Mouse (Mus musculus): ENCODE data around the gene Txndc5. TPM values are rescaled to one million over a fixed set of nuclear protein-coding genes. Genes with fewer than 3 reads are reported as not detected.
A peak's percentile ranks its signal among the peaks of the same experiment; 100 is the strongest.

Txndc5 gene
- polyA plus RNA-seq (2012; rRNA removed): 194 and 235 TPM in 2 replicates

DNA sequence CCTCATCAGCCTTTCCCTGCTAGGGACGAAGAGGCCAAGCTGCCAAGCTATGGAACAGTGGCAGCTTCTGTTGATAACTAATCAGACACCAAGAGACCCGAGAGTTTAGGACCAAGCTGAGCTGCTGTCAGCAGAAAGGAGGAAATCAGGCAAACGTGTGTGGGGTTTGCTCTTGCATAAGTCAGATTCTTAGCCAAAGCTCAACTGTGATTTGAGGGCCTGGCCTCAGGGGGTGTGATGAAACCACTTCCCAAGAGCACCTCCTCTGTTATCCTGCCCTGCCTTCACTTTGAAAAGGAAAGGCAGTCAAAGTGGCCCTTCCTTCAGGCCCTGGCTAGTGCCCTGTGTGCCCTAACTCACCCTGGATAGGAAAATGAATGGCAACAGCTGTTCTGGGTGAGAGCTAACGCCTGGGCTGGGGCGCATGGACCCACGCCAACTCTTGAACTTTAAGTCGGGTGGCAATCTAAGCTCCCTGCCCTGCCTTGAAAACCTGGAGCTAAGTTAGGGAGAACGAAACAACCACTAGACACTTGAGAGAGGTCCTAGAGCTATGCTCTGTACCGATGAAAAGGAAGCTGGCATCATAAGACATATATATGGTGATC, at the start of gene Txndc5:
Gene Txndc5 (minus strand): TSS at position 138 of the 608 bp plus-strand sequence.
- no peak for DNase-seq (ENCODE audit: low read depth, low spot score)
- WGBS: 27% methylated on average over 9 of the region's 9 CpGs

- 45% methylated on average over 3 of the region's 3 CpGs for WGBS
- no peak for DNase-seq (ENCODE audit: low read depth, low spot score)
Measured at GRCm38 (mm10) chr13:38574668-38575067, 46.0 kb upstream of the Txndc5 start.

- no peak for DNase-seq (ENCODE audit: low read depth, low spot score)
- 88% methylated on average over 1 of the region's 1 CpGs for WGBS
Measured at GRCm38 (mm10) chr13:38573281-38573680, 44.7 kb upstream of the Txndc5 start.

DNA sequence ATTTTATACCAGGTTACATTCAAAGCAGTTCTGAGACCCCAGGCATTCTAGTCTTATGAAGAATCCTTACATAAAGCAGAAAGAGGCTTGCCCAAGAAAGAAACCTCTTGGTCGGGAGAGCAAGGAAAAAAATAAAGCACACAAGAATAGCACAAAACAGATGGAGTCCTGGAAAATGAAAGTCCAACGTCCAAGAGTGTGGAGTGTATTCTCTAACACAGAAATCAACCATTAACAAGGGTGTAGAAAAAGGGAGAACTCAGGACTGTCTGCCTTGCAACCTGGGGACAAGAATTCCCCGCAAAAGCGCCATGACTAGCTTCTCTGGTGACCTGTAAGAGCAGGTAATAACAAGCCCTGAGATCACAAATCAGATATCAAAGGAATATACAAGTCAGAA, 36.6 kb upstream of the Txndc5 start:
- DNase-seq (ENCODE audit: low read depth, low spot score): no peak
- WGBS: 57% methylated on average over 4 of the region's 4 CpGs

DNA sequence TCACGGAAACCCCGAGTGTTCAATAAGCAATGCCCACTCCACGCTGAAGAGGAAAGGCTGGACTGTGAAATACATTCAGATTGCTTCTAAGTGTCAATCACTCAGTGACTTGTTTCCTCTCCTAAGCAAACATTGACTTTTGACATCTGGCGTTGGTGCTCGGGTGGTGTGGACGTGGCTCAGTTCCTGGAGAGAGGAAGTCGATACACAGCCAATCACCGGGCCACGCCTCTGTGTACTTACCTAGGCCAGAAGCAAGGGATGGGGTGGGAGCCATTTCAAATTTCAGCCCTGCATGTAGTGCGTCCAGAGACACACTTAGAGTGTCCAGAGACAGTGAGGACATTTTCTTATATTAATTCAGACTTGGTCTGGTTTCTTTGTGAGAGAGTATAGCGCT, 26.0 kb upstream of the Txndc5 start:
- peak; percentile 82 for DNase-seq (ENCODE audit: low read depth, low spot score)
- 31% methylated on average over 11 of the region's 11 CpGs for WGBS

DNA sequence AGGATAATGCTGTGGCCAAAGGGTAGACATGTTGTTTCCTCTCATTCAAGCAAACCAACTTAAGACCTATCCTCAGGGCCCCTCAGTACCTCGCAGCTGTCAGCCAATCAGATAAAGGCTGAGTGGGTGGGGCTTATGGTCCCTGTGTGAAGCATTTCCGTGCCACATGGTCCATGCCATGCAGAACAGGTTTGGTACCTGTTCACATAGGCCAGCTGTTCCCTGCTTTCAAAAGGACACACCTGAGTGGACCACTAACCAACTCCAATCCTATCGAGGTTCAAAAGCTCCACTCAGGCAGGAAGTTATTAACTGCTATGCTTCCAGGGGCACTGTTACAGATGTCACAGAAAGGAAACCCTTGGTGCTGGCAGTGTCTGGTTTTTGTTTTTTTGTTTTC, 25.6 kb upstream of the Txndc5 start:
- 21% methylated on average over 3 of the region's 3 CpGs for WGBS
- no peak for DNase-seq (ENCODE audit: low read depth, low spot score)

DNA sequence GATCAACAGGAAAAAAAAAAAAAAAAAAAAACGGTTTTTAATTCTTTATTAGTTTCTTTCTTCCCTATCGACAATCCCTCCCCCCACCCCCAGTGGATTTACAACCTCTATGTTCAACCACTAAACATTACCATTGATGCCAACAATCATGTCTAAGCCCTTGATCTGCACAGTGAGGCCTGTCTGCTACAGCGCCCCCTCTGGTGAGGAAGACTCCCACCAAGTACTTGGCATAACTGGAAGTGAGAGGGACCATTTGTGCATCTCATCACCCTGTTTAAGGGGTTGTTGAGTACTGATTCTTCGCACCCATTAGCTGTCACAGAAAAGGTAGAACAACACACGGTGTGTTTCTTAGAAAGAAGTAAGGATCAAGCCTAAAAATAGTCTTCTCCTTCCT, 20.1 kb upstream of the Txndc5 start:
- DNase-seq (ENCODE audit: low read depth, low spot score): no peak
- 82% methylated on average over 5 of the region's 5 CpGs for WGBS

GRCm38 (mm10) chr13:38547717-38548116, 19.1 kb upstream of the Txndc5 start:
- WGBS: 83% methylated on average over 5 of the region's 5 CpGs
- no peak for DNase-seq (ENCODE audit: low read depth, low spot score)

- no peak for DNase-seq (ENCODE audit: low read depth, low spot score)
- WGBS: 42% methylated on average over 4 of the region's 4 CpGs
Measured at GRCm38 (mm10) chr13:38546754-38547153, 18.1 kb upstream of the Txndc5 start.

DNA sequence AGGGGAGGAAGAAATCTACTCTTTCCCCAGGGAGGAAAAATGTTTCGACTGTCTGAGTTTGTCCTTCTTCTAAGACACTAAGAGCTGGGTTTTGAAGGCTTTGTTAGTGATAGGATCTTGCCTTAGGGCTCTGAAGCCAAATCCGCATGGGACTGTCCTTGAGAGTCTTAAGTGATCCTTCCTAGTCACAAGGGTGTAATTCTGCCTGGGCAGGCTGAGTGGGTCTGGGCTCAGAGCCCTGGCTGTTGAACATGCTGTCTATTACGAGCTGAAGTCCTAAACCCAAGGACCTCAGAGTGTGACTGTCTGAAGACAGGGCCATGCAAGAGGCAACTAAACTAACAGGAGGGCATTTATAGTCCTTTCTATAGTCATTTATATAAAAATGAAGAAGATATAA, 16.8 kb upstream of the Txndc5 start:
- 70% methylated on average over 3 of the region's 3 CpGs for WGBS
- no peak for DNase-seq (ENCODE audit: low read depth, low spot score)

DNA sequence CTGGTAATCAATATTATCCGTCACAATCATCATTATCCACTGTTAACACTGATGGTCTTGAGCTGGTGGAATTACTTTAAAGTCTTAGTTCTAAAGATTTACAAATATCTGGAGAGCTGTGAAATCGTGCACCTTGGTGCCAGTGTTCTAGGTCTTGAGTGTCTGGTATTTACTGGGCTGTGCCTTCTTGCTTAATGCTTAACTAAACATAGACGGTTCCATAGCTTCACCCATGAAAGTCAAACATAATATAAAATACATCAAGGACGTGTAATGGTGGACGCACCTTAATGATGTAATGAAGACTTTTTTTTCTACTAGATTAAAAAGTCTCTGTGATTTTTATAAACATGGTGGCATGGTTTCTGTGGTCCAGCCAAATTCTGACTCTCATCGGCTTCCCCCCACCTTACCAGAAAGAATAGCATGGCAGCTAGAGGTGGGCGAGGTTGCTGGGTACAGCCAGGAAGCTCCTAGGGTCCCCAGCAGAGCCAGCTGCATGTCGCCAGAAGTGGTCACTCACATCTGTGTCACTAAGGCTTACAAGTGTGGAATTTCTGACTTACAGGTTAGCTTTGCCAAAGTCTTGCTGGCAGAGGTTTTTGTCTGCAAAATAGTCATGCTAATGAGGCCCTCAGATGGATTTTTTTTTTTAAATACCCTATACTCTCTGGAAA, 16.3 kb upstream of the Txndc5 start:
- WGBS: 45% methylated on average over 8 of the region's 8 CpGs
- DNase-seq (ENCODE audit: low read depth, low spot score): no peak

DNA sequence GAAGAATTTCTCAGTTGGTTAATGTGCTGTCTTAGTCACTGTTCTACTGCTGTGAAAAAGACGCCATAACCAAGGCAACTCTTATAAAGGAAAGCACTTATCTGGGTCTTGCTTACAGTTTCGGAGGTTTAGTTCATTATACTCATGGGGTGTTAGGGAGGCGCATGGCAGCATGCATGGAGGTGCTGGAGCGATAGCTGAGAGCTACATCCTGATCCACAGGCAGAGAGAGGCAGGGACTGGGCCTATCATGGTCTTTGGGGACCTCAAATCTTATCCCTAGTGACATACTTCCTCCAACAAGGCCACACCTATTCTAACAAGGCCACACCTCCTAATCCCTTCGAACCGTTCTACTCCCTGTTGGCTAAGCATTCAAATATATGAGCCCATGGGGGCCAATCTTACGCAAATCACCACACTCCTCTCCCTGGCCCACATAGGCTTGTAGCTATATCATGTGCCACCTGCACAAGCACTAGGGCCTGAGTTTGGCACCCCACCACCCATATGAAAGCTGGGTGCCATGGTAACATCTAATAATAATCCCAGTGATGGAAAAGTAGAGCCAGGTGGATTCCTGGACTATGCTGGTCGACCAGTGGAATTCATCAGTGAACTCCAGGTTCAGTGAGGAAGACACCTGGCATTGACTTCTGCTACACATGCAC, 15.0 kb upstream of the Txndc5 start:
- 91% methylated on average over 8 of the region's 8 CpGs for WGBS
- no peak for DNase-seq (ENCODE audit: low read depth, low spot score)

DNA sequence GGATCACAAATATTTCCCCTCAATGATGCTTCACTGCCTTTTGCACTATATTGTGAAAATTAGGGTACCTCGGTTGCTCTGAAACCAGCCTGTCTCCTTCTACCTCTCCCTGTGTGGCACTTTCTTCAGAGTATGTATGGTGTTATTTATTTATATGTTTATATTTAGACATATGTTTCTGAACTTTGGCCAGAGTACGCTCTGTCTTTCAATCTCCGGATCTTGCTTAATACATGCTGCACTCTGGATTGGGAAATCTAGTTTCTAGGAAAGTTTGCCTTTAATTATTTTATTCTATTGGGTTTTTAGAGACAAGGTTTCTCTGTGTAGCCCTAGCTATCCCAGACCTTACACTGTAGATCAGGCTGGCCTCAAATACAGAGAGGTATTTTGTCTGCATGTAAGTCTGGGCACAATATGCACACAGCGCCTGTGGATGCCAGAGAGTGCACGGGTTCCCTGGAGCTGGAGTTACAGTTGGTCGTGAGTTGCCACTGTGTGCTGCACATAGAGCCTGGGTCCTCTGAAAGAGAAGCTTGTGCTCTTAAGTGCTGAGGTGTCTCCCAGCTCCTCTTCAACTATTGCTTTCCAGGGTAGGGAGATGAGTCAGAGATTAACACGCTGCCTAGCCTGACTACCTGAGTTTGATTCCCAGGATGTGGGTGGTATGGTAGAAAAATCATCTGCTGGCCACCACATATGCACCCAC, 10.7 kb upstream of the Txndc5 start:
- 80% methylated on average over 7 of the region's 7 CpGs for WGBS
- DNase-seq (ENCODE audit: low read depth, low spot score): no peak

DNA sequence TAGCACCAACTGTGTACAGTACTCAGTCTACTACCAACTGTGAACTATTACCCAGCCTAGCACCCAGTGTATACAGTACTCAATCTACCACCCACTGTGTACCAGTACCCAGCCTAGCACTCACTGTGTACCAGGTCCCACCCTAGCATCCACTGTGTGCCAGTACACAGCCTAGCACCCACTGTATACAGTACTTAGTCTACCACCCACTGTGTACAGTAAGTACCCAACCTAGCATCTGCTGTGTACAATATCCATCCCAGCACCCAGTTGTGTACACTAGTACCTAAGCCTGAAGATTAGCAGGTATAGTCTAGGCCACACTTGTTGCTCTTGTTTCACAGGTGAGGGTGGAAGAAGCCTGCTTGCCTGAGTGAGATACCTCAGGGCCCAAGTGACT, 8.9 kb upstream of the Txndc5 start:
- no peak for DNase-seq (ENCODE audit: low read depth, low spot score)

DNA sequence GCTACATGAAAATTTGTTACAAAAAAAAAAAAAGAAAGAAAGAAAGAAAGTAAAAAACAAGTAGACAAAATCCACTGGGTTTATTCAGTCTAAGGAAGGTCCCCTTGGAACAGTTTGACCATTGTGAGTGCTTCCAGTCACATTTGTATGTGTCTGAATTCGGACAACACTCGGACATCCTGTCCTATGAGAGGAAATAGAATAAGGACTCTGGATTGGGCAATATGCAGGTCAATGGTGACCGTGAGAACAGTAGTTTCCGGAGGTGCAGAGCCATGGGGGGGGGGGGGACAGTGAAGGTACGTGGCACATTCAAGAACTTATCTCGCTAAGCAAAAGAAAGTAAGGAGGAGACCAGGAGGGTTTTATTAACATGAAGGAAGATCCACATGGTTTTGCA, 6.1 kb upstream of the Txndc5 start:
- 82% methylated on average over 6 of the region's 6 CpGs for WGBS

GRCm38 (mm10) chr13:38534016-38534415, 5.4 kb upstream of the Txndc5 start:
- 28% methylated on average over 6 of the region's 6 CpGs for WGBS
- no peak for DNase-seq (ENCODE audit: low read depth, low spot score)

More for the DNA sequence above, 6.1 kb upstream of the Txndc5 start:
- no peak for DNase-seq (ENCODE audit: low read depth, low spot score)

GRCm38 (mm10) chr13:38533461-38533860, 4.8 kb upstream of the Txndc5 start:
- no peak for DNase-seq (ENCODE audit: low read depth, low spot score)
- WGBS: 81% methylated on average over 10 of the region's 10 CpGs

DNA sequence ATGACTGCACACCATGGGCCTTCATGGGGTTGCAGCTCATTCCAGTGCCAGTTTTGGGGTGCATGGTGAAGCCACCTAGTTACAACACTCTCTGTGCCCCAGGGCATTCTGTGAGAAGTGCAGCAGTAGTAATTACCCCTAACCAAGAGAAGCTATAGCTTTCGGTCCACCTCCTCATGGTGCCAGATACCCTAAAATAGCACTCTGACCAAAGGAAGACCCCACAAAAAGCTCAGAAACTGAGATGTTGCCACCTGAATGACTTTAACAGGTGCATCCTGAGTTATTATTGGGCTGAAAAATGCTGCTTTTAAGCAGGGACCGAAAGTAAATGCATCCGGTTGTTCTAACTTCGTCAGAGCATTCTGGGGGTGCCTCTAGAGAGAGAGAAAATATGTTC, 2.9 kb upstream of the Txndc5 start:
- 89% methylated on average over 4 of the region's 4 CpGs for WGBS
- DNase-seq (ENCODE audit: low read depth, low spot score): no peak

GRCm38 (mm10) chr13:38529576-38529975, 952 bp upstream of the Txndc5 start:
- DNase-seq (ENCODE audit: low read depth, low spot score): no peak
- 86% methylated on average over 6 of the region's 6 CpGs for WGBS

DNA sequence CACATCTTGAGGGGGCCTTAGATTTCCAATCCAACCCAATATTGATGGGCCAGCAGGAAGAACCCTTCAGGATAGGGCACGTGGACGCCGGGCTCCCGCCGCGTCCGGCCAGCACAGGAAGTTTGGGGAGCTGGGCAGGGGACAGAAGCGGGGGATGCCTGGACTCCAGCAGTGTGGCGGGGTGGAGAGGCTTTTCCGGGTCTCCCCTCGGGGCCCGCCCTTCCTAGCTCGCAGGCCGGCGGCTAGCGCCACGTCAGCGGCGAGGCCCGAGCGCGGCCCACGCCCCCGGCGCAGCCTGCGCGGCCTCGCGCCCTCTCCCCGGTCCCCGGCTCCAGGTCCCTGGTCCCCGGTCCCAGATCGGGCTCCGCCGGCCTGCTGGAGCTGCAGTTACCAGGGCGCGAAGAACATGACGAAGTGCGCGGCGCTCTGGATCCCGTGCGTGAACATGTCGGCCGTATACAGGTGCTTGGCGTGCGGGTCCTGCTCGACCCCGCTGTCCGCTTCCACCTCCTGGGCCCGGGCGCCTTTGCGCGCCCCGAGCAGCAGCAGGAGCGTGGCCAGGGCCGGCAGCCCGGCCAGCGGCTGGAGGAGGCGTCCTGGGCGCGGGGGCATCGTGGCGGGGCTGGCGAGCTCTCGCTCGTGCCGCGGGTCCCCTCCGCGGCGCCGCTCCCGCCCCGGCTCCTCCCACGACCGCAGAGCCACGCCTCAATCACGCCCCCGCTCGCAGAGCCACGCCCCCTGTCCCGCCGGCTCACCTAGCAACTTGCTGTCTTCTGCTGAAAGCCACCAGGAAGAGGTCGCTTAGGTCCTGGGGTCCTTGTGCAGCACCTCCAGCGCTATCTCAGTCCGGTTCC, 600 bp downstream of the Txndc5 start:
- WGBS: under 1% methylated on average over 87 of the region's 87 CpGs
- no peak for DNase-seq (ENCODE audit: low read depth, low spot score)
